Mouse (Mus musculus): ENCODE results near the gene Gm14214. TPM values are rescaled to one million over a fixed set of nuclear protein-coding genes. Genes with fewer than 3 reads are reported as not detected.

Gene Gm14214
- polyA plus RNA-seq, 1 experiment: not detected

- TF ChIP-seq TAL1 (IDR thresholded peaks at IDR 0.05; ENCODE audit: low read length) (no peak), GATA1 (IDR thresholded peaks at IDR 0.05; ENCODE audit: low read length) (no peak)
- peaks cover 43% of the 10 kb centered on the region for H3K4me1 ChIP-seq (ENCODE audit: control insufficient read depth)
- no peaks in the 10 kb centered on the region for H3K9me3 ChIP-seq (ENCODE audit: control insufficient read depth, low read length)
- no peaks in the 10 kb centered on the region for H3K36me3 ChIP-seq (ENCODE audit: control insufficient read depth)
- no peak overlapping the region for H3K4me3 ChIP-seq (replicated peaks)
- peaks cover 22% of the 10 kb centered on the region for H3K27me3 ChIP-seq (ENCODE audit: control insufficient read depth)
Observed at GRCm38 (mm10) chr2:154782361-154782760, 12.5 kb upstream of the Gm14214 start.

- peaks cover 22% of the 10 kb centered on the region for H3K4me1 ChIP-seq (ENCODE audit: control insufficient read depth)
- H3K36me3 ChIP-seq (ENCODE audit: control insufficient read depth): no peaks in the 10 kb centered on the region
- peaks cover 22% of the 10 kb centered on the region for H3K27me3 ChIP-seq (ENCODE audit: control insufficient read depth)
- H3K4me3 ChIP-seq (replicated peaks): no peak overlapping the region
- no peaks in the 10 kb centered on the region for H3K9me3 ChIP-seq (ENCODE audit: control insufficient read depth, low read length)
- TF ChIP-seq GATA1 (IDR thresholded peaks at IDR 0.05; ENCODE audit: low read length) (no peak), TAL1 (IDR thresholded peaks at IDR 0.05; ENCODE audit: low read length) (no peak)
Observed at GRCm38 (mm10) chr2:154779648-154780047, 9.8 kb upstream of the Gm14214 start.

GRCm38 (mm10) chr2:154776496-154776895 is 6.7 kb upstream of the Gm14214 start:
- TF ChIP-seq TAL1 (IDR thresholded peaks at IDR 0.05; ENCODE audit: low read length) (no peak), GATA1 (IDR thresholded peaks at IDR 0.05; ENCODE audit: low read length) (no peak)
- Histone ChIP-seq H3K36me3 (ENCODE audit: control insufficient read depth) (no peaks in the 10 kb centered on the region), H3K9me3 (ENCODE audit: control insufficient read depth, low read length) (peaks cover 6% of the 10 kb centered on the region), H3K4me3 (replicated peaks) (no peak overlapping the region), H3K4me1 (ENCODE audit: control insufficient read depth) (peaks cover 5% of the 10 kb centered on the region), H3K27me3 (ENCODE audit: control insufficient read depth) (peaks cover 19% of the 10 kb centered on the region)

- TF ChIP-seq TAL1 (IDR thresholded peaks at IDR 0.05; ENCODE audit: low read length): no peak
- TF ChIP-seq GATA1 (IDR thresholded peaks at IDR 0.05; ENCODE audit: low read length): no peak
- H3K4me1 ChIP-seq (ENCODE audit: control insufficient read depth): peaks cover 5% of the 10 kb centered on the region
- H3K4me3 ChIP-seq (replicated peaks): no peak overlapping the region
- no peaks in the 10 kb centered on the region for H3K36me3 ChIP-seq (ENCODE audit: control insufficient read depth)
- peaks cover 5% of the 10 kb centered on the region for H3K27me3 ChIP-seq (ENCODE audit: control insufficient read depth)
- H3K9me3 ChIP-seq (ENCODE audit: control insufficient read depth, low read length): peaks cover 6% of the 10 kb centered on the region
Observed at GRCm38 (mm10) chr2:154774032-154774431, 4.2 kb upstream of the Gm14214 start.

- TF ChIP-seq GATA1 (IDR thresholded peaks at IDR 0.05; ENCODE audit: low read length) (no peak), TAL1 (IDR thresholded peaks at IDR 0.05; ENCODE audit: low read length) (no peak)
- no peaks in the 10 kb centered on the region for H3K27me3 ChIP-seq (ENCODE audit: control insufficient read depth)
- H3K36me3 ChIP-seq (ENCODE audit: control insufficient read depth): no peaks in the 10 kb centered on the region
- no peak overlapping the region for H3K4me3 ChIP-seq (replicated peaks)
- peaks cover 6% of the 10 kb centered on the region for H3K9me3 ChIP-seq (ENCODE audit: control insufficient read depth, low read length)
- peaks cover 13% of the 10 kb centered on the region for H3K4me1 ChIP-seq (ENCODE audit: control insufficient read depth)
Observed at GRCm38 (mm10) chr2:154771604-154772003, 1.8 kb upstream of the Gm14214 start.

- peaks cover 49% of the 10 kb centered on the region for H3K4me1 ChIP-seq (ENCODE audit: control insufficient read depth)
- no peaks in the 10 kb centered on the region for H3K9me3 ChIP-seq (ENCODE audit: control insufficient read depth, low read length)
- H3K36me3 ChIP-seq (ENCODE audit: control insufficient read depth): no peaks in the 10 kb centered on the region
- no peak overlapping the region for H3K4me3 ChIP-seq (replicated peaks)
- no peak for TF ChIP-seq TAL1 (IDR thresholded peaks at IDR 0.05; ENCODE audit: low read length)
- TF ChIP-seq GATA1 (IDR thresholded peaks at IDR 0.05; ENCODE audit: low read length): no peak
- no peaks in the 10 kb centered on the region for H3K27me3 ChIP-seq (ENCODE audit: control insufficient read depth)
Observed at GRCm38 (mm10) chr2:154767051-154767450, 2.8 kb downstream of the Gm14214 start.

- Histone ChIP-seq H3K9me3 (ENCODE audit: control insufficient read depth, low read length) (no peaks in the 10 kb centered on the region), H3K4me1 (ENCODE audit: control insufficient read depth) (peaks cover 52% of the 10 kb centered on the region), H3K36me3 (ENCODE audit: control insufficient read depth) (no peaks in the 10 kb centered on the region), H3K27me3 (ENCODE audit: control insufficient read depth) (no peaks in the 10 kb centered on the region), H3K4me3 (replicated peaks) (no peak overlapping the region)
- TF ChIP-seq TAL1 (IDR thresholded peaks at IDR 0.05; ENCODE audit: low read length): no peak
- TF ChIP-seq GATA1 (IDR thresholded peaks at IDR 0.05; ENCODE audit: low read length): no peak
Observed at GRCm38 (mm10) chr2:154765554-154766008, 4.2 kb downstream of the Gm14214 start.

GRCm38 (mm10) chr2:154764828-154765497 is 4.9 kb downstream of the Gm14214 start:
- peak overlapping the region; percentile 34 for H3K4me3 ChIP-seq (replicated peaks)
- peak; percentile 54; the same call in 2 of the 3 replicates for TF ChIP-seq TAL1 (IDR thresholded peaks at IDR 0.05; ENCODE audit: low read length)
- TF ChIP-seq GATA1 (IDR thresholded peaks at IDR 0.05; ENCODE audit: low read length): 0 out of 2 replicates have a peak, but pooled peaks have one; percentile 41
- no peaks in the 10 kb centered on the region for H3K36me3 ChIP-seq (ENCODE audit: control insufficient read depth)
- peaks cover 52% of the 10 kb centered on the region for H3K4me1 ChIP-seq (ENCODE audit: control insufficient read depth)
- H3K27me3 ChIP-seq (ENCODE audit: control insufficient read depth): no peaks in the 10 kb centered on the region
- H3K9me3 ChIP-seq (ENCODE audit: control insufficient read depth, low read length): no peaks in the 10 kb centered on the region

- Histone ChIP-seq H3K9me3 (ENCODE audit: control insufficient read depth, low read length) (no peaks in the 10 kb centered on the region), H3K4me1 (ENCODE audit: control insufficient read depth) (peaks cover 48% of the 10 kb centered on the region), H3K27me3 (ENCODE audit: control insufficient read depth) (no peaks in the 10 kb centered on the region), H3K36me3 (ENCODE audit: control insufficient read depth) (no peaks in the 10 kb centered on the region), H3K4me3 (replicated peaks) (no peak overlapping the region)
- TF ChIP-seq TAL1 (IDR thresholded peaks at IDR 0.05; ENCODE audit: low read length): no peak
- no peak for TF ChIP-seq GATA1 (IDR thresholded peaks at IDR 0.05; ENCODE audit: low read length)
Observed at GRCm38 (mm10) chr2:154763226-154763625, 6.6 kb downstream of the Gm14214 start.

All from erythroblast, embryonic 14.5 days (primary cell).